Mouse (Mus musculus): ENCODE measurements around the gene Slc29a4. TPM values are rescaled to one million over a fixed set of nuclear protein-coding genes. Genes with fewer than 3 reads are reported as not detected.

Gene Slc29a4
- polyA plus RNA-seq, 1 experiment from 2014 or later: 5.4 TPM

DNA sequence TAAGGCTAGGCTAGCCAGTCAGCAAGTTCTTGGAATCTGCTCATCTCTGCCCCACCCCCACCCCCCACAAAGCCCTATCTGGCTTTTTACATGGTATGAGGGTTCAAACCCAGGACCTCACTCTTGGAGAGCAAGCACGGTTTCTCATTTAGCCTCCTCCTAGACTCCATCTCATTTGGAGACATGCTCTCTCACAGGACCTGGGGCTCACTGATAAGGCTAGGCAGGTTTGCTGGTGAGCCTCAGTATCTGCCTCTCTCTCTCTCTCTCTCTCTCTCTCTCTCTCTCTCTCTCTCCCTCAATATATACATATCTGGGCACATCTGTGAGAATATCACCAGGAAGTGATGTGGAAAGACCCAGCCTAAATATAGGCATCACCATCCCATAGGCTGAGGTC, 13.2 kb upstream of the Slc29a4 start:
- Histone ChIP-seq H3K4me2 (no peak overlapping the region), H3K9ac (no peak overlapping the region), H3K4me1 (no peaks in the 10 kb centered on the region), H3K36me3 (no peaks in the 10 kb centered on the region), H3K4me3 (no peak overlapping the region), H3K27ac (no peak overlapping the region), H3K27me3 (no peaks in the 10 kb centered on the region), H3K9me3 (no peaks in the 10 kb centered on the region)
- 84% methylated on average over 1 of the region's 1 CpGs for WGBS
- ATAC-seq (ENCODE audit: insufficient number of reproducible peaks, low FRiP score, low TSS enrichment, low read depth): no peak

DNA sequence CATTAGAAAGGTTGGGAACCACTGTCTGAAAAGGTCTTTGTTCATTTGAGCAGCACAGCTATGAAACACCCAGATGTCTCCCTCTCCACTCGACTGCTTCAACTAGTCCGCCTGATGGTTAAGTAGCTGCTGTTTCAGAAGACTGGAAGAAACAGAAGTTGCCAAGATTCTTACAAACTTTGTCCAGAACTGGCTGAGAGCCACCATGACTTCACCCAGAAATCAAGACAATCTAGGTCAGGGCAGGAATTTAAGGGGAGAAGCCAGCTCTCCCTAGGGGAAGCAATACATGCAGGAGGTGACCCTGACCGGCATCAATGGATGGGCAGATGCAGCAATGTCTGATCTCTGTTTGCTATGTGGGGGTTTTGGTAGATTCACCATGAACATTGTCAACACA, 10.4 kb upstream of the Slc29a4 start:
- Histone ChIP-seq H3K9me3 (no peaks in the 10 kb centered on the region), H3K36me3 (no peaks in the 10 kb centered on the region), H3K27me3 (no peaks in the 10 kb centered on the region), H3K4me1 (no peaks in the 10 kb centered on the region), H3K4me2 (no peak overlapping the region), H3K27ac (no peak overlapping the region), H3K4me3 (no peak overlapping the region), H3K9ac (no peak overlapping the region)
- WGBS: 82% methylated on average over 3 of the region's 3 CpGs
- ATAC-seq (ENCODE audit: insufficient number of reproducible peaks, low FRiP score, low TSS enrichment, low read depth): no peak

DNA sequence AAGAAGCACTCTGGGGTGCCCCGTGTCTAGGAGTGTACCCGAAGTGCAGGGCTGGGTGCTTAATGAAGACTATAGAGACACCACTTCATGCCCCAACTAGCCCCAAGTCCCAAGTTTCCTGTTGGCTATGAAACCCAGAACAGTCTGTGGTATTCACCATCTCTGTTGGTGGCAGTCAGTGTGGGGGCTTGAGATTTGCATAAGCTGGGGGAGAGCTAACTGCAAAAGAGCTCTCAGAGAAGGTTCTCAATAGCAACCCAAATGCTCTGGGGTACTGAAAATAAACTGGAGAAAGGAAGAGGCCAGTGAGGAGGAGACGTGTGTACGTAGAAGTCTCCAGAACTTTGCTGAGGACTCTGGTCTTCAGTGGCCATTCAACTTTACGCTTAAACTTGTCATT, 9.8 kb upstream of the Slc29a4 start:
- Histone ChIP-seq H3K9me3 (no peaks in the 10 kb centered on the region), H3K4me2 (no peak overlapping the region), H3K27ac (no peak overlapping the region), H3K9ac (no peak overlapping the region), H3K4me1 (no peaks in the 10 kb centered on the region), H3K4me3 (no peak overlapping the region), H3K27me3 (no peaks in the 10 kb centered on the region), H3K36me3 (no peaks in the 10 kb centered on the region)
- no peak for ATAC-seq (ENCODE audit: insufficient number of reproducible peaks, low FRiP score, low TSS enrichment, low read depth)
- WGBS: 89% methylated on average over 5 of the region's 5 CpGs

DNA sequence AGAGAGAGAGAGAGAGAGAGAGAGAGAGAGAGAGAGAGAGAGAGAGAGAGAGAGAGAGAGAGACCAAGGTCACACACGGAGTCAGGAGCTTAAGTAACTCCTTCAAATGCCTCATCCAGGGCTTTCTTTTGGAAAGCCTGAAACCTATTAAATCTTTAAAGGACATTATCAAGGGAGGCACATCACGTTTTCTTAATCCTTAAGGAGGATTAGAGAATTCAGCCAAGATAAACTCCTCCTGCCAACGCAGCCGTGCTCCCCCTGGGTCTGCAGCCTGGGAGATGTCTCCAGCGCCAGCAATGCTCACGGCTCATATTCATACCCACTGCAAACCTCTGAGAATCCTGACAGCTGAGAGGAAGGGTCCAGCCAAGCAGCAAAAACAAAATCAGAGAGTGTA, 3.4 kb upstream of the Slc29a4 start:
- no peak for ATAC-seq (ENCODE audit: insufficient number of reproducible peaks, low FRiP score, low TSS enrichment, low read depth)
- no peak overlapping the region for H3K9ac ChIP-seq
- 44% methylated on average over 6 of the region's 6 CpGs for WGBS
- H3K27ac ChIP-seq: no peak overlapping the region
- no peaks in the 10 kb centered on the region for H3K9me3 ChIP-seq
- H3K27me3 ChIP-seq: no peaks in the 10 kb centered on the region
- no peak overlapping the region for H3K4me3 ChIP-seq
- no peak overlapping the region for H3K4me2 ChIP-seq
- H3K4me1 ChIP-seq: no peaks in the 10 kb centered on the region
- no peaks in the 10 kb centered on the region for H3K36me3 ChIP-seq

DNA sequence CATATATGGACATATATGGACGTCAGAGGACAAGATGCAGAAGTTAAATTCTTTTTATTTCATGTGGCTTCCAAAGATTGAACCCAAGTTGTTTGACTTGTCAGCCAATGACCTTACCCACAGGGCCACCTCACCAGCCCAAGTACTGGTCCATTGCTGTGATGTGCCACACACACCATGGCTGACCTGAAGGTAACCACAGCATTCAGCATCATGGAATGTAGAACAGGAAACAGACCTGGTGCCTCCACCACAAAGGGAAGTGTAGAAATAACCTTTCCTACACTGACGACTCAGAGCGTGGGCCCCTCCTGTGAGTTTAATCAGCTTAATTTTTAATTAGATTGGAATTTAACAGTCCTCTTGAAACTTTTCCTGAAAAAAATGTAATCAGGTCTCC, 2.0 kb upstream of the Slc29a4 start:
- WGBS: 68% methylated on average over 3 of the region's 3 CpGs
- Histone ChIP-seq H3K9ac (no peak overlapping the region), H3K4me1 (no peaks in the 10 kb centered on the region), H3K4me2 (no peak overlapping the region), H3K27ac (no peak overlapping the region), H3K36me3 (no peaks in the 10 kb centered on the region), H3K4me3 (no peak overlapping the region), H3K27me3 (peaks cover 3% of the 10 kb centered on the region; the same call in 1 of the 2 replicates), H3K9me3 (no peaks in the 10 kb centered on the region)
- ATAC-seq (ENCODE audit: insufficient number of reproducible peaks, low FRiP score, low TSS enrichment, low read depth): no peak

DNA sequence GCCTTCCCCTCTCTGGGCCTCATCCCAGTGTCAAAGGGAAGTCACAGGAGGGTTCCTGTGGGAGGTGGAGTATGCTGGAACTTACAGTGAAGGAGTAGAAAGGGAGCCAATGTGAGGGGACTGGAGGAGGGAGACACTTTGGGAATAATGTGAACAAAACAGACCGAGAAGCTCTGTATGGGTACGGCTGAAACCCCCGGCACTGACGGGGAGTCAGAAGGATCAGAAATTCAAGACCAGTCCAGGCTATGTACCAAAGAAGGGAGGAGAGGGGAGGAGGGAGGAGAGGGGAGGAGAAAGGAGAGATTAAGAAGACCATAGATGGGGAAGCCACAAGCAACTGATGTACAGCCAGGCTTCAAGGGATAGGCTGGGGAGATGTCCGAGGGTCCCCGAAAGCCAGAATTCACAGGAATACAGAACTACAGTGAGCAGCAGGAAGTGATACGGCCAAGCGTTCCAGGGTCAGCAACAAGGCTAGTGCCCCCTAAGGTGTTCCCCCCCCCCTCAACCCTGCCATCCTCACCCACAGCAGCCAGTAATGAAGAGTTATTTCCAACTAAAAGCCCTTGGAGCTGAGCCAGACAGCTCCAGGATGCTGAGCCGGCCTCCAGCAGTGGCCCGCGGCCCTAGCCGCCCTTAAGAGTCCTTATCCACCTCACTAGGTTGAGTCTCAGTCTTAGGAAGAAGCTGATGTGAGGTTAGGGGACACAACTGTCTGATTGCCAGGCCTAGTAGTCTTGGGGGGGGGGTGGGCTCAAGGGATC, 842 bp downstream of the Slc29a4 start:
- no peak overlapping the region for H3K9ac ChIP-seq
- no peaks in the 10 kb centered on the region for H3K4me1 ChIP-seq
- H3K27me3 ChIP-seq: peaks cover 3% of the 10 kb centered on the region; the same call in 1 of the 2 replicates
- no peaks in the 10 kb centered on the region for H3K9me3 ChIP-seq
- WGBS: 75% methylated on average over 12 of the region's 12 CpGs
- H3K36me3 ChIP-seq: no peaks in the 10 kb centered on the region
- no peak for ATAC-seq (ENCODE audit: insufficient number of reproducible peaks, low FRiP score, low TSS enrichment, low read depth)
- no peak overlapping the region for H3K27ac ChIP-seq
- no peak overlapping the region for H3K4me2 ChIP-seq
- no peak overlapping the region for H3K4me3 ChIP-seq

DNA sequence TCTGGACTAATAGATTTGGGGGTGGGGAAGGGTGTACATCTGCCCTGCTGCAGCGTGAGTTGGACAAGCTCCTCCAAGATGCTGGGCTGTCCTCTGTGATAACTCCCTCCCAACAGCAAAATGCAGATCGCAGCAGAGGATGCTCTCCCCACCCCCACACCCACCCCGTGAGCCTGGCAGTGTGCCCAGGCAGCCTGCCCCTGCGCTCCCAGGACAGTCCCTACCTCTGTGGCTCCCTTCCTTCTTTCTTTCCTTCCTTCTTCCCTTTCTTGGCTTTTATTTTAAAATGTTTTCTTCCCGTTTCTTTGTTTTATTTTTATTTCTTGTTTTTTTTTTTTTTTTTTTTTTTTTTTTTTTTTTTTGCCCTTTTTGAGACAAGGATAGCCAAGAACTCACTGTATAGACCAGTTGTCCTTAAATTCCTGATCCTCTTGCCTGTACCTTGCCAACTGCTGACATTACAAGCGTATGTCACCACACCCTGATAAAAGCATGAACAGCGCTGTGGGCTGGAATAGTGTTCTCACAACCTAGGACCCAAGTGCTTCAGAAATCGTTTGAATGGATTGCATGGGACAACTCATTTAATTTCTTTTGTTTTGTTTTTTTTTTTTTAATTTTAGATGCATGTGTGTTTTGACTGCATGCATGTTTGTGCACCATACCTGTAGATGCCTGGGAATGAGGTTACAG, 1.6 kb downstream of the Slc29a4 start:
- H3K4me3 ChIP-seq: no peak overlapping the region
- no peak overlapping the region for H3K4me2 ChIP-seq
- no peak overlapping the region for H3K27ac ChIP-seq
- H3K36me3 ChIP-seq: no peaks in the 10 kb centered on the region
- peaks cover 3% of the 10 kb centered on the region; the same call in 1 of the 2 replicates for H3K27me3 ChIP-seq
- no peaks in the 10 kb centered on the region for H3K9me3 ChIP-seq
- WGBS: 51% methylated on average over 8 of the region's 8 CpGs
- ATAC-seq (ENCODE audit: insufficient number of reproducible peaks, low FRiP score, low TSS enrichment, low read depth): no peak
- no peaks in the 10 kb centered on the region for H3K4me1 ChIP-seq
- H3K9ac ChIP-seq: no peak overlapping the region

DNA sequence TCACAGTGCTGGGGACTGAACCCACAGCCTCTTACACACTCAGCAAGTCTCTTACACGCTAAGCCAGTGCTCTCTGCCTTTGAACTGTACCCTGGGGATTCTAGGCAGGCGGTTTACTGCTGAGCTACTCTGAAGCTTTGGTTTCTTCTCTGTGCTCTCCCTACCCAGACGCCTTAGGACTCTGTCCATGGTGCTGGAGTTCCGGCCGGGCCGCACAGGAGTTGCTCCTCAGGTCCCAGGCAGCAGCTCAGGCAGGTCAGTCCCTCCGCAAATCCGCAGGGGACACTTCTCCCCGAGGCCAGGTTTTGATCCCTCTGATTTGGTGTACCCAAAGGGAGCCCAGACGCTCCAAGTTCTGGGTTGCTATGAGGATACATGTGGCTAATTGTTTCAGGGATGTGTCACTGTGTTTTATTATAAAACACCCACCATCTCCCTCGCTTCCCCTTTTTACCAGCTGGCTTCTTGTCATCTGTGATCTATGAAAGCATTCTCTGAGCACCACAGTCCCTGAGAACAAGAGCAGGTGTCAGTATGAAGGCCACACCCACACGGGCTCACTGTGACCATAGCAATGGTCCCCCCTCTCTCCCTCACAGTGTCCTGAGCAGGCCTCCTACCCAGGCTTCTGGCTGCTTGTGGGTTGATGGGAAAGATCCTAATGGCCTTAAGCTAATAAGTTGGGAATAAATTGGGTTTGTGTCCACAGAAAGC, 2.5 kb downstream of the Slc29a4 start:
- Histone ChIP-seq H3K36me3 (no peaks in the 10 kb centered on the region), H3K9ac (no peak overlapping the region)
- WGBS: 11% methylated on average over 12 of the region's 12 CpGs

DNA sequence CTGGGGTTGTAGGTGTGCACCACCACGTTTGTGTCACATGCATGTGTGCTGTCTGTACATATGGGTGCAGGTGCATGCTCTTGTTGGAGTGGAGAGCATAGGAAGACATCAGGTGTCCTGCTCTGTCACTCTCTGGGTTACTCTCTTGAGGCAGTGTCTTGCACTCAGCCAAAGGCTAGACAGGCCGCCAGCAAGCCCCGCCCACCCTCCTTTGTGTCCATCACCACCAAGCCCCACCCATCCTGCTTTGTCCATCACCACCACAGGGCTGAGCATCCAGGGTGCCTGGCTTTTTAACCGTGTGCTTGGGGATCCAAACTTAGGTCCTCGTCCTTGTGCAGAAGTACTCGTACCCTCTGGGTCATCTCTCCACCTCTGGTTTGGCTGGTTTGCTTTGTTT, 3.9 kb downstream of the Slc29a4 start:
- Histone ChIP-seq H3K36me3 (no peaks in the 10 kb centered on the region), H3K27ac (no peak overlapping the region), H3K4me3 (no peak overlapping the region), H3K4me1 (0 out of 2 replicates have a peak, but pooled peaks cover 2% of the 10 kb centered on the region), H3K9me3 (no peaks in the 10 kb centered on the region), H3K4me2 (no peak overlapping the region), H3K9ac (no peak overlapping the region), H3K27me3 (peaks cover 14% of the 10 kb centered on the region)
- no peak for ATAC-seq (ENCODE audit: insufficient number of reproducible peaks, low FRiP score, low TSS enrichment, low read depth)
- WGBS: 29% methylated on average over 6 of the region's 6 CpGs

More for the DNA sequence above, 2.5 kb downstream of the Slc29a4 start:
- Histone ChIP-seq H3K4me3 (no peak overlapping the region), H3K27ac (no peak overlapping the region), H3K27me3 (peaks cover 3% of the 10 kb centered on the region; the same call in 1 of the 2 replicates), H3K4me1 (no peaks in the 10 kb centered on the region), H3K4me2 (no peak overlapping the region), H3K9me3 (no peaks in the 10 kb centered on the region)
- ATAC-seq (ENCODE audit: insufficient number of reproducible peaks, low FRiP score, low TSS enrichment, low read depth): no peak

DNA sequence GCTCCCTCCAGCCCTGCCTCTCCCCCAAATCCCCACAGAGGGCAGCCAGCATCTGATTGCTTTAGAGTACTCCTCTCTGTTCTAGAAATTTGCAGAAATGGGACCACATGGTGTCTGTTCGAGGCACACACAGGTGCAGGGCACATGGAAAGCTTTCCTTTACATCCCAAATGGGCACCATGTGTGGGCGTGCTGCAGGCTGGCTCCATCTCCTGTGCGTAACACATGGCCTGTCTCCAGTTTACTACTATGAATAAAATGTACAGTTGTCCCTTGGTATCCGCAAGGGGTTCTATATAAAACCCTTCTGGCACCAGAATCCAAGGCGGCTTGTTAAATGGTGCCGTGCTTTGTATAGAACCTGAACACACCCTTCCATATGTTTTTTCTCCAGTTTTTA, 4.6 kb downstream of the Slc29a4 start:
- 55% methylated on average over 6 of the region's 6 CpGs for WGBS
- Histone ChIP-seq H3K9me3 (no peaks in the 10 kb centered on the region), H3K4me3 (no peak overlapping the region), H3K27ac (no peak overlapping the region), H3K9ac (no peak overlapping the region), H3K4me2 (no peak overlapping the region), H3K4me1 (peaks cover 8% of the 10 kb centered on the region), H3K27me3 (peaks cover 20% of the 10 kb centered on the region), H3K36me3 (no peaks in the 10 kb centered on the region)
- ATAC-seq (ENCODE audit: insufficient number of reproducible peaks, low FRiP score, low TSS enrichment, low read depth): no peak

DNA sequence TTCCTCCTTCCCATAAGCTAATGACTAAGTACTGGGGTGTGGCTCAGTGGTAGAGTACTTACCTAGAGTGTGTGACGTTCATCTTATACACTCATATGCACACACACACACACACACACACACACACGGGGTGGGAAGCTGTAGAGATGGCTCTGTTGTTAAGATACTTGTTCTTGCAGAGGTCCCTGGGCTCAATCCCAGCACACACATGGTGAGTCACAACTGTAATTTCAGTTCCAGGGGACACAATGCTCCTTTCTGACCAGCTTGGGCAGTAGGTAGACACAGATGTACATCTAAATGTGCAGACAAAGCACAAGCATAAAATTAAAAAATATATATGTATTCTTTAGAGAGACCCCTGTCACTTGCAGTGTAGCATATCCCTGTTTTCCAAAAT, 5.4 kb downstream of the Slc29a4 start:
- no peak for ATAC-seq (ENCODE audit: insufficient number of reproducible peaks, low FRiP score, low TSS enrichment, low read depth)
- H3K27ac ChIP-seq: no peak overlapping the region
- WGBS: 55% methylated on average over 2 of the region's 2 CpGs

More for the DNA sequence above, 5.4 kb downstream of the Slc29a4 start:
- Histone ChIP-seq H3K27me3 (peaks cover 28% of the 10 kb centered on the region), H3K36me3 (no peaks in the 10 kb centered on the region), H3K9ac (no peak overlapping the region), H3K4me1 (peaks cover 17% of the 10 kb centered on the region), H3K4me3 (no peak overlapping the region), H3K9me3 (no peaks in the 10 kb centered on the region), H3K4me2 (no peak overlapping the region)
